10 mouse cellular contexts compared by ENCODE assay signal in genomic region chr10:25082930-25083329, GRCm38 (mm10).
A peak's percentile ranks its signal among the peaks of the same experiment; 100 is the strongest.
DNase-seq lines count a peak whose midpoint lies in the region; ATAC-seq lines count a peak whose summit lies in the region.
"Had no signal": no experiment of that assay in that cellular context is flagged by ENCODE, and none has a peak within 500 bp of the region (broad histone marks: within the 10 kb centered on the region; RNA-seq: fewer than 3 reads in every experiment).

No protein-coding gene starts in this region.

- H3K27me3 ChIP-seq in kidney, embryonic 16.5 days (ENCODE audit: insufficient read depth, low read length), result no peaks in the 10 kb centered on the region
- no peaks in the 10 kb centered on the region; the same call in 1 of the 2 replicates for H3K27me3 ChIP-seq in intestine, embryonic 15.5 days (replicated peaks)
- H3K27me3 ChIP-seq: embryonic facial prominence, embryonic 15.5 days had no signal

- no peaks in the 10 kb centered on the region for H3K4me1 ChIP-seq in kidney, embryonic 16.5 days (ENCODE audit: insufficient read depth, low read length)
- no peaks in the 10 kb centered on the region for H3K4me1 ChIP-seq in intestine, embryonic 15.5 days (replicated peaks)

- no peaks in the 10 kb centered on the region for H3K36me3 ChIP-seq in kidney, embryonic 16.5 days (ENCODE audit: insufficient read depth, low read length)
- no peaks in the 10 kb centered on the region for H3K36me3 ChIP-seq in intestine, embryonic 15.5 days
- H3K36me3 ChIP-seq: embryonic facial prominence, embryonic 15.5 days had no signal

- peak; percentile 82 for ATAC-seq in kidney, embryonic 16.5 days (ENCODE audit: low FRiP score, low TSS enrichment)
- peak; percentile 87 for ATAC-seq in intestine, embryonic 15.5 days

- 61% methylated on average over 10 of the region's 10 CpGs for WGBS in kidney, embryonic 16.5 days
- 59% methylated on average over 10 of the region's 10 CpGs for WGBS in intestine, embryonic 15.5 days

- H3K9ac ChIP-seq in kidney, embryonic 16.5 days (replicated peaks; ENCODE audit: low read length), result no peak overlapping the region
- H3K9ac ChIP-seq in intestine, embryonic 15.5 days, result no peak overlapping the region
- H3K9ac ChIP-seq: embryonic facial prominence, embryonic 15.5 days had no signal

- no peaks in the 10 kb centered on the region for H3K9me3 ChIP-seq in kidney, embryonic 16.5 days (ENCODE audit: low read length)
- no peaks in the 10 kb centered on the region for H3K9me3 ChIP-seq in intestine, embryonic 15.5 days
- H3K9me3 ChIP-seq: embryonic facial prominence, embryonic 15.5 days had no signal

- peak overlapping the region; percentile 15; the same call in 1 of the 2 replicates for H3K4me2 ChIP-seq in kidney, embryonic 16.5 days (replicated peaks; ENCODE audit: low read depth, low read length)
- peak overlapping the region; percentile 25; the same call in 1 of the 2 replicates for H3K4me2 ChIP-seq in intestine, embryonic 15.5 days (replicated peaks)
- H3K4me2 ChIP-seq: embryonic facial prominence, embryonic 15.5 days had no signal

- no peak for DNase-seq in kidney, postnatal 25 days
- DNase-seq in cerebellum, adult 8-10 months, result peak; percentile 82
- peak; percentile 32 for DNase-seq in lung, postnatal 25 days (ENCODE audit: low spot score)
- DNase-seq in thymus, postnatal 25 days, result no peak
- no peak for DNase-seq in gastrocnemius, postnatal 25 days
- no peak for DNase-seq in frontal cortex, postnatal 36 days (ENCODE audit: low spot score in 2 of 2)
- DNase-seq: adrenal gland, postnatal 10 days had no signal

- no peak overlapping the region for H3K27ac ChIP-seq in kidney, embryonic 16.5 days (ENCODE audit: low read length)
- H3K27ac ChIP-seq in intestine, embryonic 15.5 days, result no peak overlapping the region
- H3K27ac ChIP-seq: embryonic facial prominence, embryonic 15.5 days had no signal

- H3K4me3 ChIP-seq in kidney, embryonic 16.5 days (ENCODE audit: low read length), result no peak overlapping the region
- H3K4me3 ChIP-seq in intestine, embryonic 15.5 days (replicated peaks), result no peak overlapping the region
- H3K4me3 ChIP-seq: embryonic facial prominence, embryonic 15.5 days had no signal

Comparison
In these comparisons a context has a peak if more than half of its experiments do, and no peak if none do; other contexts are left out.
1. DNase-seq: peak in cerebellum, adult 8-10 months (single experiment) and lung, postnatal 25 days (single experiment); none in kidney, postnatal 25 days (0 of 2), thymus, postnatal 25 days (single experiment), gastrocnemius, postnatal 25 days (single experiment) and frontal cortex, postnatal 36 days (0 of 2).